Mouse (Mus musculus) induced T-regulatory cell, adult 2 months (primary cell): ENCODE measurements around the gene H2-DMa.

Experiments
- DNase-seq: peaks from one replicate; pipeline ENCODE4 v3.0.0-alpha.2; 2012; ENCODE audit warnings: low read depth

Gene H2-DMa

DNA sequence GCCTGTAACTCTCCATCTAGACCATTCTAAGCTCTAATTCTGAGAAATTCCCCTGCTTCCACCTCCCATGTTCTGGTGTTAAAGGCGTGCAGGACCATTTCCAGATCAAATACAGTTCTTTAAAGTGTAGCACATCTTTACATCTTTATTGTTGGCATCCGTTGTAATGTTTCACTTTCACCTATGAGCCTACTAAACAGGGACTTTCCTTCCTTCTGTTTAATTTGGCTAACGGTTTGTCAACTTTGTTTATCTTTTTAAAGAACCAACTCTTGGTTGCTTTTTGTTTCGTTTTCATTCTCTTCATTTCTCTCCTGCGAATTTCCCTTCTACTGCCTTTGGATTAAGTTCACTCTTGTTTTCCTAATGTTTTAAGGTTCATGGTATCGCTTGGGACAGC lies 16.5 kb upstream of the H2-DMa start:
- peak; percentile 89 for DNase-seq

DNA sequence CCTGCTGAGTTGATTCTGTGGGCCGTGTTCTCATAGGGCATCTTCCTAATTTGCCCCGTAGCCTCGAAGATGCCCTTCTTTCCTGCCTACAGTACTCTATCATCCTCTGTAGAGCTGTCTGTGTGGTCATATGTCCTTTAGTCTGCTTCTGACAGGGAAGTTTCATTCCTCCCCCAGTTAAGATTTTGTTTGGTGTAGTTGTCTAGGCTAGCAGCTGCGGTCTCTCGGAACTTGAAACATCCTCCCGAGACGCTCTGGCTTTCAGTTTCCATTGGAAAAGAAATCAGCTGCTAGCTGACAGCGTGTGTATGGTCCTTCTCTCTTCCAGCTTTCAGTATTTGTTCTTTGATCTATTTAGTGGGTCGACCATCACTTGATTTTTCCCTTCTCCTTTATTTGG lies 14.5 kb upstream of the H2-DMa start:
- peak; percentile 80 for DNase-seq

DNA sequence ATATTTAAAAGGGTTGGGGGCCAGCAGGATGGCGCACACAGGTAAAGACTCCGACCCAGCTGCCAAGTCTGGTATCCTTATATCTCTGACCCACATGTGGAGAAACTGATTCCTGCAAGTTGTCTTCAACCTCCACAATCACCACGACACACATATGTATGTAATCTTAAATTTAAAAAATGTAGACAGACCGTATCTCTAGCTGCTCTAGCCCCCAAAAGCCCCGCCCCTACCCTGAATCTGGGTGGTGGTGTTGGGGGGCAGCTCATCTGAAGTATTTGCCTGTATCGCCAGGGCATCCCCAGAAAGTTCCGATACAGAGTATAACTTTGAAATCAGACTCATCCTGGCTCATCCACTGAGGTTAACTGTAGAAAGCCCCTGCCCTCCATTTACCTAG lies 12.8 kb upstream of the H2-DMa start:
- no peak for DNase-seq

GRCm38 (mm10) chr17:34107109-34107867 lies 12.1 kb upstream of the H2-DMa start:
- DNase-seq, result peak; percentile 56

- DNase-seq, result peak; percentile 27
These were observed 10.9 kb upstream of the H2-DMa start for GRCm38 (mm10) chr17:34108460-34108859.

DNA sequence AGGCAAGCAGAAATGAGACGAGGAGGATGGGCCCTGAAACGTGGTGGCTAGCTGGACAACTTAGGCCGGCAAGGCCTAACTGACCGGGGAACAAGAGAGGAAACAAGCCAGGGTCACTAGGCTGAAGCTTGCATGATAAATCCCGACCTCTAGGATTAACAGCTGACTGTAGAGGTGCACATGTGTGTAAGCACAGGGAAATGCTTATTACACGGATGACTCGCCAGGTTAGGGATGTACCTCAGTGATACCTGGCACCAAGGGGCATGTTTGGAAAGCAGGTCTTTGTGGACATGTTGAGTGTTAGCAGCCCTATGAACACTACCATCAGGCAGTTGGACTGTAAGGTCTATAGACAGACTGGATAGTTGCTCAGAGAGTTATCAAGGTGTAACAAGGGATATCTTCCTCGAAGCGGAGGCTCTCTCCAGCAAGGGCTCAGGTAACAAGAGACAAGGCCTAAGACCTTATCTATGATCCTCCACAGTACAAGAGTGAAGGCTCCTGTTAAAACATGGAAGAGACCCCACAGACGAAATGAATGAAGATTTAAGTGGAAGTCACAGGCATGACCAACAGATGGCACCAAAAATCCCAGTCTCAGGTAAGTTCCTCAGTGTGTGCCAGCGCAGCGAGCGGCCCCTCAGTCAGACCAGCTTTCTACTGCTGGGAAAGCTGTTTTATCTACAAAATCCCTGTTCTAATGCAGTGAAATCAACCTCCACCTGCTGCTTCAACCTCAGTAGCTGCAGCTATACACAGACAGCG lies 10.1 kb upstream of the H2-DMa start:
- DNase-seq, result peak; percentile 66

- DNase-seq, result peak; percentile 54
These were observed 9.5 kb upstream of the H2-DMa start for GRCm38 (mm10) chr17:34109806-34110195.

DNA sequence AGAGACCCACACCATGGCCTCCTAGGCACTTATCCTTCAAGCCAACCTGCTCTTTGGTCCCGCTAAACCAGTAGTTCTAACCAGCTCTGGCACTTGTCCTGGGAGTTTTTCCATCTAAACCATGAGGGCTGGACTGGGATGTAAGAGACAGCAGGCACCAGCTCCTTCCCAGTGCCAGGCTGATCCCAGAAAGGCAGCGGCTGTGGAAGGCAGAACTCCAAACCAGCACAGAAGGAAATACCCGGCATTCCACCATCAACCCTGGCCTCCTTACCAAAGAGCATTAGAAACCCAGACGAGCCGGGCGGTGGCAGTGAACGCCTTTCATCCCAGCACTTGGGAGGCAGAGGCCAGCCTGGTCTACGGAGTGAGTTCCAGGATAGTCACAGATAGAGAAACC lies 9.0 kb upstream of the H2-DMa start:
- DNase-seq, result no peak

DNA sequence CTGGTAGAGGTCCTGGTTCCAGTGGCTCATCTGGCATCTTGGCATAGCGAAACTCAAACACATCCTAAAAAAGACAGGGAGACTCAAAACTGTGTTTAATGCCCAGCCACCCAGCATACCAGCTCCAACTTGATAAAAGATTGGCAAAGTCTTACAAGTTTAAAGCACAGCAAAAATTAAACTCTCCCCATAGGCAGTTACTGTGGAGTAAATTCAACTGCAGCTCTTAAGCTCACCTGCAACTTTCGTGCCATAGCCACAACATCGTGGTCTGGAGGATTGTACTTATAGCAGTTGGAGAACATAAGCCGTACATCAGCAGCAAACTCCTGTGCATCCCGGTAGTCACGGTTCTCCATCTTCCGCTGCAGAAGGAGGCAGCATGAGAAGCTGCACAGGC lies 5.2 kb upstream of the H2-DMa start:
- DNase-seq, result no peak

DNA sequence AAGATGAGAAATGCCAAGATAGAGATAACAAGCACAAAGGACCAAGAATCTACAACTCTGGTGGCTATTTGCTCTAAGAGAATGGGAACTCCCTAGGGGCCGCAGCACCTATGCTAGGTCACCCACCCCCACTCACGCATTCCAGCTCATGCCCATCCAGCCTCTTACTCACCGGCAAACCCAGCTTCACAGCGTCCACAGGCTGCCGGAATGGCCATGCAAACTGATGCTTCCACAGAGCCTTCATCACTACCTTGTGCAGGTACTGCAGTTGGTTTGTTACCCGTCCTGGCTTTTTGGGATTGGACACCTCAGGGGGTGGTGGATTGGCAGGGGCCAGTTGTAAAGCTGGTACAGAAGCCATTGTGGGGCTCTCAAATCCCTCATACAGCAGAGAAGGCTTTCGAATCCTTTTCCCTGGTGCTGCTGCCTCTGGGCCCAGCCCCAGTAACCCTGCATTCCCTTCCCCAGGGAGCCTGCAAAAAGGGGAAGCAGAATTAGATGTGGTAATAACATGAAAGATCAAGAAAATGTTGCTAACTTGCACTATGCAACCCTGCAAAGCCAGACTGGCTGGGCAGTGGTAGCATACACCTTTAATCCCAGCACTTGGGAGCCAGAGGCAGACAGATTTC lies 2.5 kb upstream of the H2-DMa start:
- no peak for DNase-seq

DNA sequence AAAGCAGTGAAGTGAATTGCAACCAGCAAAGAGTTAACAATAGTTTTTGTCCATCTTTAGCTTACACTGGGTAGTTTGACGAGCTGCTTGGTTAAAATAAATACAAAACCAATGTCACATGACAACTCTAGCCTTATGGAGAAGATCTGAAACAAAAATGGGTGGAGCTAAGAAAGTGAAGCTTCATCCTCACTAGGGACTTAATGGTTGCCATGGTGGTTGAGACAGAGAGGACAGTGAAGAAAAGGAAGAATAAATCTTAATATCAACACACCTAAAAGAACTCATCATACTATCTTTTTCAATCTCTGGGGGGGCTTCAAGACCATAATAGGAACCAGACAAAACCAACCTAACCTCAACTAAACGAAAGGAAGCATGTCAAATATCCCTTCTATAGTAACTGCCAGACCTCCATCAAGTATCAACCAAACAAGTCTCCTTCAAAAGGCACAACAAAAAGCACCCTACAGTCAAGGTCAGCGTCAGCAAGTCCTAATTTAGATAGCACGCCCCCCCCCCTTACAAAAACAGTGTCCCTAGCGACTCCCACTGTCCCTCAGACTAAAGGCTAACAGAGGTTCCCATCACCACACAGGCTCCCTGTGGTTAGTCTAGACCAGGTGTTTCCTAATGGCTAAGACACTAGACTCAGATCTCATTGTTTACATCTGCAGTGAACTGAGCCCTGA lies 1.8 kb upstream of the H2-DMa start:
- peak; percentile 80 for DNase-seq

- DNase-seq, result peak; percentile 75
These were observed 1.0 kb upstream of the H2-DMa start for GRCm38 (mm10) chr17:34118113-34118872.

DNA sequence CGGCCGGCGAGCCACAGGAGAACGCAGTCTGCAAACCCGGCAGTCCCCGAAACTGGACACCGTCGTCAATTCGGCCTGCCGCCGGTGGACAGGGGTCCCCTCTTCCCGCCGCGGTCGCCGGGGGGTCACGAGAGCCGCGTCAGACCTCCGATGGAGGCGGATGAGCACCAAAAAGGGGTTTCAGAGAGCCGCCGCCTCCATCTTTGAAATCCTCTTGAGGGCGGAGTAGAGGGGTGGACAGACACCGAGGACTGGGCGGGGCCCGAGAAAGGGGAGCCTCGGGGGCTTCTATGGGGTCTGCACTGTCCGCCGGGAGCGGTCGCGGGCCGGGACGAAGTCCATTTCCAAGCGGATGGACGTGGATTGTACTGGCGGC lies 480 bp upstream of the H2-DMa start:
- no peak for DNase-seq

- peak; percentile 86 for DNase-seq
These were observed 911 bp downstream of the H2-DMa start for GRCm38 (mm10) chr17:34120180-34120723.

GRCm38 (mm10) chr17:34120814-34121171 lies 1.5 kb downstream of the H2-DMa start:
- DNase-seq, result peak; percentile 91

GRCm38 (mm10) chr17:34121172-34121878 lies 2.0 kb downstream of the H2-DMa start:
- DNase-seq, result peak; percentile 80

- no peak for DNase-seq
These were observed 2.5 kb downstream of the H2-DMa start for GRCm38 (mm10) chr17:34121879-34122187.

DNA sequence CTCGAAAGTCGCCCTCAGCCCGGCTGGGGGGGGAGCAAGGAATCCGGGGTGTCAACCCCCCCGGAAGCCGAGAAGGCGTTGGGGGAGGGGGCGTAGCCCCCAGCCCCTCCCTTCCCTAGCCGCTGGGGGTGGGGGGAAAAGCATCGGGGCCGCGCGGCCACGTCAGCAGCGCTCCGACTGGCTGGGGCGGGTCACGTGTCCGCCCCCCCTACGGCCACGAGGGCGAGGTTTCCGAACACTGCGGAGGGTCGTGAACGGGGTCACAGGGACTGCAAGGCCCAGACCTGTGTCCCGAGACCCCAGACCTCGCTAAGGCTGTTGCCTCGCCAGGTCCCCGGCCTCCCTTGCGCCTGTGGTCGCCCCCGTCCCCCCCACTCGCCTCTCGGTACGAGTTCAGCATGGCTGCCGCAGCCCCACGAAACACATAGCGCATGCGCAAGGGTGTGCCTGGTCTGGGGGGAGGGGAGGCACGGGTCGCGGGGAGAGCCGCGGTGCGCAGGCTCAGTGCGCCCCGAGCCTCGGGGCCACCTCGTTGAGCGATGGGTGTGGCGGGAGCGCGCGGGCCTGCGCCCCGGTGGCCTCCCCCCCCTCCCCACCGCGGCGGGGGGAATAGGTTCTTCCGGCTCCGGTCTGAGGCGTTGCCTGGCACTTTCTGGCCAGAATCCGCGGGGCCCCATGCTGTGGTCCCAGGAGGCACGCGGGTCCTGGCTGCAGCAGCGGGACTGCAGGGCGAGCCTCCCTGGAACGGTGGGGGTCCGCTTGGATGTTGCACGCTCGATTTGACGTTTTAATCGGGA lies 3.0 kb downstream of the H2-DMa start, which contains the start of gene Brd2:
Brd2 (minus strand) TSS at position 447 of the 797 bp plus-strand sequence.
- peak; percentile 98 for DNase-seq

DNA sequence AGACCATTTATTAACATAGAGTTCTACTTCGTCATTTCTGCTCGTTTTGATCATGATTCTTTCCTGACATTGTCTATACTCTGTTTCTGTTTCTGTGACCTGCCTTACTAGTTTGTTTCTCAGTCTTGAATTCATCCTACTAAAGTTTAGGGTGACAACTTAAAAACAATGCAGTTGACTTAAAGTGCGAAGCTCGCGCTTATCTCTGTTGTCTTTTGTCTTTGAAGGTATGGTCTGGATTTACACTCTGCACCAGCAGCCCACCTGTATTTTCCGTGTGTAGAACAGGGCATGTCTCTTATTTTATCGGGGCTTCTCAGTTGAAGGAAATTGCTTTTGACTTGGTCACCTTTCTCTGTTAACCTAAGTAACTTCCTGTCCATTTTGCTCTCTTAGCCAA lies 3.8 kb downstream of the H2-DMa start:
- peak; percentile 62 for DNase-seq

DNA sequence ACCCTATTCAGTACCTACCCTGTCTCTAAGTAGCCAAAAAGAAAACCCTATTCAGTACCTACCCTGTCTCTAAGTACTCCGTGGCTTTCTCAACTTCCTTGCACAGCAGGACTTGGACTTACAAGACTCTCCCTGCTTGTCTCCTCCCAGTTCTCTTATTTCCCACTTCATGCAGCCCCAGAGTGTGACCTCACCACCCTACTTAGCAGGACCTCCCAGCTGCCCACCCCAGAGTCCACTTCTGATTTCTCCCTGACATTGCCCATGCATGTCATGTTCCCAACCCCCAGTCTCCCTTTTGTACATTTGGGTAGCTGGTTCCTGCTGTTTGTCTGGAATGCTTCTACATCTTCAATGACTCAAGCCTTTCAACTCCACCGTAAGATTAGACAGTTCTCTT lies 4.2 kb downstream of the H2-DMa start:
- no peak for DNase-seq
